Mouse (Mus musculus) B cell, adult 2 months (primary cell): Measurements from ENCODE around the gene Zbtb37.

Source experiments
- DNase-seq, 2 experiments: peaks; one replicate each; pipeline ENCODE4 v3.0.0; 2022

The Zbtb37 gene

GRCm38 (mm10) chr1:160968643-160969042, 66.0 kb downstream of the Zbtb37 start:
- DNase-seq: no peak

- no peak for DNase-seq
Measured at GRCm38 (mm10) chr1:160967268-160967667, 67.4 kb downstream of the Zbtb37 start.

GRCm38 (mm10) chr1:160963199-160963598, 71.5 kb downstream of the Zbtb37 start:
- DNase-seq: no peak
